Mouse (Mus musculus) adrenal gland, adult 2 months (tissue): Measurements from ENCODE around the gene Stbd1. TPM values are rescaled to one million over a fixed set of nuclear protein-coding genes. Genes with fewer than 3 reads are reported as not detected.
A peak's percentile ranks its signal among the peaks of the same experiment; 100 is the strongest.

Experiments
- DNase-seq: peaks from one replicate; pipeline ENCODE4 v3.0.0; 2021
- long read RNA-seq: library from polyadenylated mRNA; stranded (forward); transcript quantifications from one replicate; pipeline ENCODE4 v2.0.0, GENCODE M21; 2021
- polyA plus RNA-seq: library from polyadenylated mRNA; depleted of rRNA; stranded (reverse); fragments of >200 nt; gene quantifications from 2 replicates; pipeline ENCODE4 v1.2.3, GENCODE M21; 2012; rRNA removed
- total RNA-seq, 2 experiments: library from RNA; stranded (reverse); gene quantifications; 2 replicates each; pipeline ENCODE4 v1.2.3; 2021

Stbd1 gene
- total RNA-seq = 1 to 10 TPM; 5.0 to 5.6 TPM
- 2.4 TPM in 2 replicates for polyA plus RNA-seq
- long read RNA-seq, partial matches to known transcripts = 0 of 2 reads
- long read RNA-seq, other reads (novel, unspliced or antisense) = 0 of 2 reads

DNA sequence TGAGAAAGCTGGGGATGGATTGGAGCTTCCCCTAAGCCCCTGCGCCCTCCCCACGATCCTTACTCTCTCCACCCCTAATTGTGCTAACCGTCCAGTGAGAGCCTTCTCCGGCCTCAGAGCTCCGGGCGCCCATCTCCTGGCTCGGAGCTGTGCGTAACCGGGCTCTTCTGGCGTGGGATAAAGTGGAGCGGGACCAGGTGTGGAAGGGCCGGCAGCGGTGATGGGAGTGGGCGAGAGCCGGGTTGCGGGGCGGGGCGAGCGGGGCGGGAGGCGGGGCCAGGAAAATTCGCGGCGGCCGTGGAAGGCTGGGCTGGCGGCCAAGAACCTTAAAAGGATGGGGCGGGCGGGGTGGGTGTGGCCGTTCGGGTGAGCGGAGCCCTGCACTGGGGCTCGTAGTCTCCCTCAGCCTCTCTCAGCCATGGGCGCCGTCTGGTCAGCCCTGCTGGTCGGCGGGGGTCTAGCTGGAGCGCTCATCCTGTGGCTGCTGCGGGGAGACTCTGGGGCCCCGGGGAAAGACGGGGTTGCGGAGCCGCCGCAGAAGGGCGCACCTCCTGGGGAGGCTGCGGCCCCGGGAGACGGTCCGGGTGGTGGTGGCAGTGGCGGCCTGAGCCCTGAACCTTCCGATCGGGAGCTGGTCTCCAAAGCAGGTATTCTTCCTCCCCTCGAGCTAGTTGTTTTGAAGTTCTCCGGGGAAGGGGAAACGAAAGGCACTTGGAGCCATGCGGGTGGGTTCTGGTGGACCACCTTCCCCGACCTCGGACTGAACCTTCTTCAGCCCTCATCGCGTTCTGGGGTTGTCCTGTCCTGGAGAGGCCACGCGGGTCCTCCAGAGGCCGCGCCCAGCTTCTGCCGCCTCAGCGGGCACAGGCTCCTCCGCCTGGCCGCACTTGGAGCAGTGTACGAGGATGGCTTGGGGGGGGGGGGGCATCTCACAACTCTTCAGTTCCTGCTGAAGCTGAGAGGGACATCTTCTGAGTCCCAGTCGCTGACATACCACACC is at the start of gene Stbd1:
Gene Stbd1, plus strand, starts transcription at position 351 of the 1,000 bp plus-strand sequence.
- DNase-seq = peak; percentile 85

- DNase-seq = no peak
Measured at GRCm38 (mm10) chr5:92553939-92554338, 48.9 kb upstream of the Stbd1 start.

- DNase-seq = no peak
Measured at GRCm38 (mm10) chr5:92554443-92554842, 48.4 kb upstream of the Stbd1 start.

DNA sequence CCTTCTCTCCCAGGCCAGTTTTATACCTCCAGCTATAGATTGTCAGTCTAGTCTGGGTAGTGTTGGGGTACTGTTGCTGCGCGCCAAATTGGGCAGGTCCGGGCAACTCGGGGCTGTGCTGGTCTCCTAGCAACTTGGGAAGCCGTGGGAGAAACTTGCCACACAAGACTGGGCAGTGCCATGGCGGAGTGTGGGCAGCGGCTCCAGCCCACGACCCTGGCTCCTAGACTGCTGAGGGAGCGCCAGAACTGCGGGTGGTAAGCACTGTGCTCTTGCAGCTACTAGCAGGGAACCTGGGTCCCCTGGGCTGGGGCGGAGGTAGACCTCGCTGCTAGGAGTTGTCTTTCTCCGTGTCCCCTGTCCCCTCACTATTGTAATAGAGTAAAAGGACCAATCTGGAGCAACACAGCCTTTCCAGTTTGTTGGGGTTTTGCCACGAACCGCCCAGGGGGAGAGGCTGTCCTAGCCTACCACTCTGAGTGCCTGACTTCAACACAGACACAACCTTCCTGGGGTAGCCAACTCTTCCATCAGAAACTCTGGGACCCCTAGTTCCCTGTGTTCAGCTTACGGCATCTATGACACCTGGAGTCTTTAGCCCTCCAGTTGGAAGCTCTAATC is 47.8 kb upstream of the Stbd1 start, which contains the start of gene Fam47e:
Gene Fam47e, plus strand, starts transcription at position 179 of the 621 bp plus-strand sequence.
- DNase-seq = no peak

DNA sequence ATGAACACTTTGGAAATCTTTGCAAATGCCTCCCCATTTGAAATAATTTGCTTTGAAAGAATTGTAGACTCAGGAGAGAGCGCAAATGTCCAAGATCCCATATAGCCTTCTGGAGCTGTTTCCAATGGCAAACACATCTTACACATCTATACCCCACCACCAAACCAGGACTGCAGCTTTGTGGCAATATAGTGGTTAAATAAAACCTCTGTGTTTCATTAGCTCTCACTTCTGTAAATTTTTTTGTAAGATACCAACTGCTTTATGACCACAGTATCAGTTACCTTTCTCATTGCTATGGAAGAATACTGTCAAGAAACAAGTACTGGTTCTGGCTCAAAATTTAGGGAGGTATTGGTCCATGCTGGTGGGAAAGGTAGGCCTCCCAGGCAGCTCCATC is 46.9 kb upstream of the Stbd1 start:
- DNase-seq = no peak

- DNase-seq = no peak
Measured at GRCm38 (mm10) chr5:92557508-92557907, 45.3 kb upstream of the Stbd1 start.

- DNase-seq = no peak
Measured at GRCm38 (mm10) chr5:92560201-92560600, 42.6 kb upstream of the Stbd1 start.

- DNase-seq = no peak
Measured at GRCm38 (mm10) chr5:92562002-92562401, 40.8 kb upstream of the Stbd1 start.

DNA sequence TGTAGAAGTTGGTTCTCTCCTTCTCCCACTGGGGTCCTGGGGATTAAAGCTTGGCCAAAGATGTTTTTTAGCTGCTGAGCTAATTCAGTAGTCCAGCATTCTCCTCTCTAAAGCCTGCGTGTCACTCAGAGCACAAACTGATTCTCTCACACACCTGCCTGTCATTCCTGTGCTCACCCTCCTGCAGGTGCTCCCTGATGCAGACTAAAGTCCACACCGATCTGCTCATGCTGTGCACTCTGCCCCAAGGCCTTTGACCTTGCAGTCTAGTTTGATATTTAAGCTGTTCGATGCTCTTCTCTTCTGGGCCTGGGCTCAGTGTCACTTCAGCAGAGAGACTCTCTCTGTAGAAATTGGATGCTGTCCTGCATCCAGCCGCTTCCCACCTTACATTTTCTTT is 31.6 kb upstream of the Stbd1 start:
- no peak for DNase-seq

GRCm38 (mm10) chr5:92579559-92579958 is 23.3 kb upstream of the Stbd1 start:
- DNase-seq = no peak

DNA sequence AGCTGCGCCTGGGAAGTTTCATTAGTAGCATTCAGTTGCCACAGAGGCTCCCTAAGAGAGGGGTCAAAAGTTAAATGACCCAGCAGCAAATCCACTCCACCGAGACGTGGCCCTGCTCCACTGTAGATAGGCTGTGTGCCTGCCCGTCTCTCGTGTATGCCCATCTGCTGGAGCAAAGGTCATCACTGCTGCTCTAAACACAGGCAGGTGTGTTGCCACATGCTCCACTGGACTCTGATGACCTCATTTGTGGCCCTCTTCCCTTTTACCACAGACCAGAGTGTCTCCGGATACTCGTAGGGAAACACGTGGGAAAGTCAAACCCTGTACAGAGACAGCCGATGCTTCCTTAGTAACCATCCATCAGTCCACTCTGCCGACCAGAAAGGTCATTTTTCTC is 16.9 kb upstream of the Stbd1 start:
- DNase-seq = peak; percentile 13

- DNase-seq = no peak
Measured at GRCm38 (mm10) chr5:92595026-92595425, 7.8 kb upstream of the Stbd1 start.

GRCm38 (mm10) chr5:92596865-92597264 is 6.0 kb upstream of the Stbd1 start:
- no peak for DNase-seq

- peak; percentile 83 for DNase-seq
Measured at GRCm38 (mm10) chr5:92599030-92599429, 3.8 kb upstream of the Stbd1 start.

DNA sequence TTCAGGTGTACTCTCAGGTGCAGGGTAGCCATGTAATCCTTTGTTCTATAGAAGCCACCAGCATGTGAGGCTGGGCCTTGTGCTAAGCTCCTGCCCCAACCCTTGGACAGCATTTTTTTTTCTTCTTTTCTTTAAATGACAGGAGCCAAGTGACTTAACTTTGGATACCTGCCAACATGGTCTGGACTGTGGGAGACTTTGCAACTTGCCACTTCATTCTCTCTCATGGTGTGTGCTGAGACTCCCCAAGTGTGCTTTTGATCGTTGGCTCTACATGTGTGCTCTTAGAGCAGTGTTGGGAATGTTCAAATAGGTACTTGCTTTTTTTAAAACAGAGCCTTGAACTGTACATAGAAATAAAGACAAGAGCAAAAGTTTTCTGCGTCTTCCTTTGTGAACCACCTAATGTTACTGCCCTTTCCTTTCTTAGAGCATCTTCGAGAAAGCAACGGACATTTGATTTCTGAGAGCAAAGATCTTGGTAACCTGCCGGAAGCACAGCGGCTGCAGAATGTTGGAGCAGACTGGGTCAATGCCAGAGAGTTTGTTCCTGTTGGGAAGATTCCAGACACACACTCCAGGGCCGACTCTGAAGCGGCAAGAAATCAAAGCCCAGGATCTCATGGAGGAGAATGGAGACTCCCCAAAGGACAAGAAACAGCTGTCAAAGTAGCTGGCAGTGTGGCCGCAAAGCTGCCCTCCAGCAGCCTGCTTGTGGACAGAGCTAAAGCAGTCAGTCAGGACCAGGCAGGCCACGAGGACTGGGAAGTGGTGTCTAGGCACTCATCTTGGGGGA is 1.8 kb downstream of the Stbd1 start:
- DNase-seq = peak; percentile 51

DNA sequence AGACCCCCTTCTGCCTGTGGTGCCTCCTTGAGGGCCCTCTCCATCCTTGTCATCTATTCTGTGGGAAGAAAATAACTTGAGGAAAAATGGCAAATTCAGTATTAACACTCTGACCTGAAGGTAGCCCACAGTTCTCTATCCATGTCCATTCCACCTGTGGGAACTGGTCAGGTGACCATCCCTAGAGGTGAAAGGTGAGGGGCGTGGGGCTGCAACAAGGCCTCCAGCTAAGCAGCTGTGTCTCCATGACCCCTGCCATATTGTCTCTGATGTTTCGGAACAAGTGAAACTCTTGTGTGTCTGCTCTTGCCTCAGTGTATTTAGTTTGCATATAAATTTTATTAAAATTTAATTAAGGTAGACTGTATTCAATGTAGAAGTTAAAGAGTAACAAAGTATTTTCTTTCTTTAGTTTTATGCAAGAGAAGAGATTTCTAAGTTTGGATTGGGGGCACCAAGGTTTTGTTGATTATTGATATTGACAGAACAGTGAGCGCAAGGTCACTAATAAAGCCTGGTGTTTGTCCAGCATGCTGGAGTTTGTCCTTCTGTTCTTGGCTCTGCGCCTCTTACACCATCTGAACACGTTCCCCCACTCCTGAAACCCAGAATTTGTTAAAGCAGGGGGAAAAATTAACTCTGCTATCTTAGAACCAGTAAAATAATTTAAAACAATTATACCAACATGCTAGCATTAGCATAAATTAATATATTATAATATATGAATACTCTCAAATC is 4.8 kb downstream of the Stbd1 start:
- no peak for DNase-seq

DNA sequence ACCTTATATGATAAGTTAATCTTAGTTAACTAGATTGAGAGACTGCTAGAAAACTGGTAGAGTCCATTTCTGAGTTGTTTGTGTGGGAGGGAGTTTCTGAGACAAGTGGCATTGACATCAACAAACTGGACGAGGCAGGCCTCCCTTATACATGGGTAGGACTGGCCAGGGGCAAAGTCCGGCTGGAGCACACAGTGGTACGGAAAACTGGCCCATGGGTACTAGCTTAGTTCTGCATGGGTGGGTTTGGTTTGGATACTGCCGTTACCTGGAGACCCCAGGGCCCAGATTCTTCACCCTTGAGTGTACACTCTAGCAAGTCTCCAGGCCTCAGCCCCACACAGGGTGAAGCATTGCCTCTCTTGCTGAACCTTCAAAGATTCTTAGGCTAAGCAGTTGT is 9.9 kb downstream of the Stbd1 start:
- DNase-seq = no peak

DNA sequence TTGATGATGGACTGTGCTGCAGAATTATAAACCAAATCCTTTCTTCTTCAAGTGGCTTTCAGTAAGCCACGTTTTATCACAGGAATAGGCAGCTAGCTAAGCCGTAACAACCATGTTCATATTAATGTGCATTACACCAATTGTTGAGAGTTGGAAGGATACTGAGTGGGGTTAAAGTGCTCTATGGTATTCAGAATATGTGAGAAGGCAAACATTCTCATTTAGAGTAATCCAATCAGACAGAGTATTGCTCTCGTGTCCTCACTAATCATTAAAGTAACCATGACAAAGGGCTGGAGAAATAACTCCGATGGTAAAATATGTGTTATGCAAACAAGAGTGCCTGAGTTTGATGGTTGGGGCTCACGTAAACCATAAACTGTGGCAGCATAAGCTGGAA is 19.0 kb downstream of the Stbd1 start:
- DNase-seq = no peak

- no peak for DNase-seq
Measured at GRCm38 (mm10) chr5:92627896-92628295, 25.1 kb downstream of the Stbd1 start.

GRCm38 (mm10) chr5:92633526-92633925 is 30.7 kb downstream of the Stbd1 start:
- peak; percentile 11 for DNase-seq

DNA sequence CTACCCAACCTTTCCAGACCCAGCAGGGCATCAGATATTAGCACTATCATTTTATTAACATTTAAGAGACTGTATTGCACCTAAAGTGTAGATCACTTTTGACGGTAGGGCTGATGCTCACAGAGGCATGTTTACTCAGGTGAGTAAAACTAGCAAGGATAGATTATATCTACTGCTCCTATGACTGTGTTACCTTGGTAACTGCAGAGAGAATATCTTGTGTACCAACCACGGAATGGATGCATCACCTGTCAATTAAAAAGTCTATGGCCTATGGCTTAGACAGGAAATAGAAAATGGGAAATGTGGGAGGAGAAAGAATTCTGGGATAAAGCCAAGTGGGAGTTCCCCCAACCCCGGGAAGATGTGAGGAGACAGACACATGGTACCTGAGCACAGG is 32.1 kb downstream of the Stbd1 start:
- no peak for DNase-seq
